Mouse (Mus musculus) G1E (cell line): ENCODE measurements around the gene Vmn2r28. TPM values are rescaled to one million over a fixed set of nuclear protein-coding genes. Genes with fewer than 3 reads are reported as not detected.
"Not testable (repeated sequence)": the region's sequence is repeated elsewhere in the genome, so short reads cannot be mapped to it uniquely, and the experiment has no call there.

Source experiments
- ATAC-seq: 2 replicates; pipeline ENCODE4 v1.8.0; 2016; ENCODE audit warnings: mild to moderate bottlenecking; ENCODE audit not compliant: insufficient number of reproducible peaks, poor library complexity, low FRiP score, severe bottlenecking; ENCODE audit errors: extremely low read depth
- DNase-seq: peaks from one replicate; pipeline ENCODE4 v3.0.0; 2012; ENCODE audit warnings: low spot score
- H3K27me3 ChIP-seq: 2 replicates; pipeline ENCODE4 v1.6.1; 2012; ENCODE audit warnings: mild to moderate bottlenecking, low read length, inconsistent platforms; ENCODE audit not compliant: insufficient read depth
- H3K36me3 ChIP-seq: replicated peaks from 2 replicates; pipeline ENCODE3; 2012; ENCODE audit warnings: mild to moderate bottlenecking, inconsistent platforms
- H3K4me1 ChIP-seq: 2 replicates; pipeline ENCODE4 v1.6.1; 2012; ENCODE audit warnings: low read depth, low read length, inconsistent platforms, mixed read lengths; ENCODE audit not compliant: insufficient read depth
- H3K4me3 ChIP-seq: 2 replicates; pipeline ENCODE4 v1.5.1; 2012; ENCODE audit warnings: low read depth, mild to moderate bottlenecking, inconsistent platforms, low read length, moderate library complexity, mixed read lengths
- H3K9me3 ChIP-seq: replicated peaks from 2 replicates; pipeline ENCODE4 v1.6.1; 2012; ENCODE audit warnings: inconsistent platforms
- CTCF ChIP-seq: IDR thresholded peaks from 2 replicates; pipeline ENCODE4 v1.5.1; 2012; ENCODE audit warnings: low read depth, low read length, inconsistent platforms, mixed read lengths
- GATA1 ChIP-seq: IDR thresholded peaks from 2 replicates; pipeline ENCODE4 v1.6.1; 2012; ENCODE audit warnings: borderline replicate concordance, low read length, inconsistent platforms, mixed read lengths
- GATA2 ChIP-seq: IDR thresholded peaks from 2 replicates; pipeline ENCODE4 v1.6.1; 2012; ENCODE audit warnings: low read depth, low read length, inconsistent platforms, borderline replicate concordance
- POLR2AphosphoS5 ChIP-seq: IDR thresholded peaks from 2 replicates; pipeline ENCODE4 v1.6.1; 2012; ENCODE audit warnings: low read depth, low read length, inconsistent platforms; ENCODE audit not compliant: insufficient replicate concordance
- TAL1 ChIP-seq: conservative IDR thresholded peaks from 2 replicates; pipeline ENCODE4 v1.6.1; 2012; ENCODE audit warnings: low read depth, low read length, inconsistent platforms, mixed read lengths
- polyA plus RNA-seq: library from polyadenylated mRNA; stranded (reverse); fragments of >175 nt; gene quantifications from 2 replicates; pipeline ENCODE4 v1.2.3, GENCODE M21; 2012
- total RNA-seq, 2 experiments: library from RNA; stranded (forward) in 1 of 2; stranded (reverse) in 1 of 2; fragments of 200-1000 nt in 1 of 2; fragments of >200 nt in 1 of 2; fragmentation: Nextera tagmentation in 1 of 2; gene quantifications; 2 replicates each; pipeline ENCODE4 v1.2.3; 2014 to 2017

Gene Vmn2r28
- total RNA-seq (2014; fragmentation: Nextera tagmentation) (not detected in 2 replicates), total RNA-seq (2017) (0.06 and 0.16 TPM in 2 replicates), polyA plus RNA-seq (not detected in 2 replicates)

DNA sequence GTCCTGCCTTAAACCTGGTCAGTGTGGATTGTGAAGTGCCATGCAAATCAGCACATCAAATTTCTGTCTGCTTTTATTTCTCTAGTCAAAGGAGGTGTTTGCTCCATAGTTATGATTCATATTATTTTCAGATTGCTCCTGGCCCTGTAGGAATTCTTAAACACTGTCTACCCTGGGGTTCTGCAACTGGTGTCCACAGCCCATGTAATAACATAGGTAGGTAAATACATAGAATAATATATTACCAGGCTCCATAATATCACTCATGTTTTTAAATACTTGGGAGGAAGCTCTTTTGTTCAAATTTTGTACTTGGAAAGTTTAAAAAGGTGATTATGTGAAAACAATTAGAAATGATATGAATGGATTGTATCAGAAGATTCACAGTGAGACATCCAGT lies at the start of gene Vmn2r28:
TSS of gene Vmn2r28 (minus strand) at position 101 of the 400 bp plus-strand sequence.
- not testable (repeated sequence) for DNase-seq, H3K9me3 ChIP-seq, H3K36me3 ChIP-seq, H3K27me3 ChIP-seq, ATAC-seq, H3K4me1 ChIP-seq, H3K4me3 ChIP-seq

DNA sequence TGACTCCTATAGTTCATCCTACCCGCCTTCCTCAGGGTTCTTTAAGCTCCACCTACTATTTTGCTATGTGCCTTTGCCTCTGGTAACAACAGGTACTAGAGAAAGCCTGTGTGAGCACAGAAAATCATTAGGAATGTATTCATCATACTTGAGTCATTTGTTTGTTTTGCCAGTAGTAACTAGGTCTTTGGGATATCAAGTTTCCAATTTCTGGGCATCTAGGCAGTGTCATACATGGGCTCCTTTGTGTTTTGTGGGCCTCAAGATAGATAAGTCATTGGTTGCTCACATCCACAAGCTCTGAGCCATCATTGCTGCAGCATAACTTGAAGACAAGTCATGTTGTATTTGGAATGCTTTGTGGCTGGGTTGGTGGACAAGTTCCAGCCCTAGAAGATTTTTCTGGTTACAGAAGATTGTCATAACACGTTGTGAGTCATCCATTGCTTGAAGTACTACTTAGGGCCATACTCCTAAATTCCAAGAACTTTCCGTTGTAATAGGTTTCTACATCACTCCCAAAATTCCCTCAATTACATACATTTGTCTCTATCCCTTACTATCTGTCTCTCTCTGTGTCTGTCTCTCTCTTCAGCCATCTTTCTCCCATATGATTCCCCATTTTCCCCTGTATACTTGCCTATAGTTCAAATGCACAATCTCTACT lies 47.1 kb upstream of the Vmn2r28 start:
- H3K4me3 ChIP-seq, ATAC-seq, H3K27me3 ChIP-seq, H3K36me3 ChIP-seq, H3K9me3 ChIP-seq, H3K4me1 ChIP-seq, DNase-seq: not testable (repeated sequence)

GRCm38 (mm10) chr7:5456674-5457073 lies 37.1 kb downstream of the Vmn2r28 start, which contains the start of gene Vmn1r59:
Gene Vmn1r59, minus strand, starts transcription at chr7:5456774.
- H3K27me3 ChIP-seq = no peaks in the 10 kb centered on the region
- no peaks in the 10 kb centered on the region for H3K36me3 ChIP-seq
- H3K4me1 ChIP-seq = no peaks in the 10 kb centered on the region
- TF ChIP-seq POLR2AphosphoS5 = no peak
- TF ChIP-seq TAL1 = no peak
- ATAC-seq (no peak), DNase-seq (no peak)
- H3K4me3 ChIP-seq = no peak within 1 kb of the TSS
- no peaks in the 10 kb centered on the region for H3K9me3 ChIP-seq

DNA sequence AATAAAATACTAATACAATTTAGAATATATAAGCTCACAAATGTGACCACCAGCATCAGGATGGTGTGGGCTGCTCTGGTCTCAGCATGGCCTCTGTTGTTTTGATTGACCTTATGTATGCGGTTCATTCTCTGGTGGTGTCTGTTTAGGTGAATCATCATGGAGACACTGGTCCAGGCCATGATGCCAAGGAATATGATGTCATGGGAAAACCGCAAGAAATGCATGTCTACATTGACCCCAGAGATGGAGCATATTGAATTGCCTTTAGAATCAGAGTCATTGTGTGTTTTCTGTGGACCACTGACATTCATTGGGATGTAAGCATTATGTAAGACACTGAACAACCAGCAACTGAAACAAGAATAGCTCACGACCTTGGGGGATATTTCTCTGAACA lies 39.7 kb downstream of the Vmn2r28 start:
- not testable (repeated sequence) for H3K27me3 ChIP-seq, H3K36me3 ChIP-seq, H3K4me3 ChIP-seq, DNase-seq, H3K9me3 ChIP-seq, H3K4me1 ChIP-seq, ATAC-seq

GRCm38 (mm10) chr7:5448627-5449026 lies 45.1 kb downstream of the Vmn2r28 start:
- Histone ChIP-seq H3K9me3 (no peaks in the 10 kb centered on the region), H3K4me1 (no peaks in the 10 kb centered on the region), H3K27me3 (no peaks in the 10 kb centered on the region), H3K36me3 (no peaks in the 10 kb centered on the region), H3K4me3 (no peak overlapping the region)
- ATAC-seq (no peak), DNase-seq (no peak)
- TF ChIP-seq CTCF (no peak), GATA2 (no peak), GATA1 (no peak), TAL1 (no peak)

Other genes starting within 250 kb of the Vmn2r28 start
- gene Gm5065, start 143.4 kb downstream of the Vmn2r28 start, total RNA-seq (2014; fragmentation: Nextera tagmentation) = not detected in 2 replicates
- not detected in 2 replicates for gene Gm5065, start 143.4 kb downstream of the Vmn2r28 start, total RNA-seq (2017)
- not detected in 2 replicates for gene Gm5065, start 143.4 kb downstream of the Vmn2r28 start, polyA plus RNA-seq
- not detected in 2 replicates for gene Nlrp2, start 142.9 kb downstream of the Vmn2r28 start, total RNA-seq (2014; fragmentation: Nextera tagmentation)
- 0.05 TPM in 1 of 2 replicates, not detected in the other for gene Nlrp2, start 142.9 kb downstream of the Vmn2r28 start, total RNA-seq (2017)
- gene Nlrp2, start 142.9 kb downstream of the Vmn2r28 start, polyA plus RNA-seq = not detected in 2 replicates
- not detected in 2 replicates for gene Vmn1r58, start 80.6 kb downstream of the Vmn2r28 start, total RNA-seq (2014; fragmentation: Nextera tagmentation)
- gene Vmn1r58, start 80.6 kb downstream of the Vmn2r28 start, total RNA-seq (2017) = 0.06 and 0.11 TPM in 2 replicates
- gene Vmn1r58, start 80.6 kb downstream of the Vmn2r28 start, polyA plus RNA-seq = not detected in 2 replicates
- gene Vmn1r59, start 37.2 kb downstream of the Vmn2r28 start, total RNA-seq (2014; fragmentation: Nextera tagmentation) = not detected in 2 replicates
- gene Vmn1r59, start 37.2 kb downstream of the Vmn2r28 start, total RNA-seq (2017) = 0.29 and 0.33 TPM in 2 replicates
- not detected in 2 replicates for gene Vmn1r59, start 37.2 kb downstream of the Vmn2r28 start, polyA plus RNA-seq
- gene Vmn1r60, start 53.4 kb upstream of the Vmn2r28 start, total RNA-seq (2014; fragmentation: Nextera tagmentation) = not detected in 2 replicates
- gene Vmn1r60, start 53.4 kb upstream of the Vmn2r28 start, total RNA-seq (2017) = 0.23 and 0.44 TPM in 2 replicates
- gene Vmn1r60, start 53.4 kb upstream of the Vmn2r28 start, polyA plus RNA-seq = not detected in 2 replicates
- gene Vmn1r61, start 119.3 kb upstream of the Vmn2r28 start, total RNA-seq (2014; fragmentation: Nextera tagmentation) = not detected in 2 replicates
- gene Vmn1r61, start 119.3 kb upstream of the Vmn2r28 start, total RNA-seq (2017) = 0.11 and 0.17 TPM in 2 replicates
- not detected in 2 replicates for gene Vmn1r61, start 119.3 kb upstream of the Vmn2r28 start, polyA plus RNA-seq
- not detected in 2 replicates for gene Vmn1r62, start 179.7 kb upstream of the Vmn2r28 start, total RNA-seq (2014; fragmentation: Nextera tagmentation)
- gene Vmn1r62, start 179.7 kb upstream of the Vmn2r28 start, total RNA-seq (2017) = 0.06 and 0.16 TPM in 2 replicates
- gene Vmn1r62, start 179.7 kb upstream of the Vmn2r28 start, polyA plus RNA-seq = not detected in 2 replicates